Mouse (Mus musculus): ENCODE results near the gene Ssbp3.

Gene Ssbp3

DNA sequence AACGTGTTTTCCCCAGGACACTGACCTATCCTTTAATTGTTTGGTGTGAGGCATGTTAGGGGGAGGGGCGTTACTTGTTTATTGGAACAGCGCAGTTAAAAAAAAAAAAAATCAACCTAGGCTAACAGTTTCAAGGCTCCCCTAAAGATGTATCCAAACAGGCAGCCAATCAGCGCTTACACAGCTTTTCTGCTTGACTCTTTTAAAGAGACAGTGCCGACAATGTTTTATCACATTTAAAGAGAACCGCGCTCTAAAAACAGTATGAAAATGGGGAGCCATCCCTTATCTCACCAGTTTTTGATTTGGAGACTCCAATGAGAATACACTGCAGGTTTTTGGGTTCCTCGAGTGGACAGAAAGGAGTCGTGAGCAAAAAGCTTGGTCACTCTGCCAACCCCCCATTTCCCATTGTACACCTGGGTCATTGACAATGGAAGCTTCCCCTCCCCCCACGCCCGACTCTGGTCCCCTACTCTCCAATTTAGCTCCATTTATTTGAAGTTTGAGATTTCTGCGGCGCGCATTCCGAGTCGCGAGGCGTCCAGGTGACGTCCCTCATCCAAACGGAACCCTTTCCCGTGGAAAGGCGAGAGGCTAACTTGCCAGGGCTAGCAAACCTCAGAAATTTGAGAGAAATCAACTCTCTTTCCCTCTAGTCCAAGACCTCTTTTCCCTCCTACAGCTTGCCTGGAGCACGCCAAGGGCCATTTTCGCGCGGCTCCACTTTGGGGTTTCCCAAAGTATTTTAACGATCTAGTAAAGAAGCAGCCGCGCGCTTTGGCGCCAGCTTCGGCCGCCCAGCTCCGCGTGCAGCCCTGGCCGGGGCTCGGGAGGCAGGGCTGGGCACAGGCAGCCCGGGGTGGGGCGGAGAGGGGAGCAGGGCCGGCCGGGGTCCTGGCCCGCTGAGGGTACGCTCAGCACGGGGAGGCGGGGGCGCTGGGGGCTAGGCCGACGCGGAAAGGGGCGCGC lies at the start of gene Ssbp3:
TSS of gene Ssbp3 (plus strand) at position 501 of the 972 bp plus-strand sequence.
- peak; percentile 92 for DNase-seq (ENCODE audit: low read depth)

DNA sequence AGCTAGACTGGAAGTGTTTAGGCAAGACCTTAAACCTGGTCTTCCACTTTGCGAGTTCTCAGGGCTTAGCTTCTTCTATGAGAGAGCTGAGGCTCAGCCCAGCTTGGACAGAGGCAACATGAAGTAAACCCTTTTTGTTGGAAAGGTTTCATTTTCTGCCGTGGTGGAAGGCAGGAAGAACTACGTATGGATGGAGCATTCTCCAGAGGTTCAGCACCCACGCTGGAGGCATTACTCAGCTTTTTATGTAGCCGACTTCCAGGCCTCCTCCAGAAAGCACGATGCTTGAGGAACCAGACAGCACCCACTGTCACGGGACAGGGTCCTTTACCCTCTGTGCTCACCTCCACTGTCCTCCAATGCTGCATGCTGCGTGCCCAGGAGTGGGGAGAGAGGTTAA lies 48.6 kb upstream of the Ssbp3 start:
- no peak for DNase-seq (ENCODE audit: low read depth)

DNA sequence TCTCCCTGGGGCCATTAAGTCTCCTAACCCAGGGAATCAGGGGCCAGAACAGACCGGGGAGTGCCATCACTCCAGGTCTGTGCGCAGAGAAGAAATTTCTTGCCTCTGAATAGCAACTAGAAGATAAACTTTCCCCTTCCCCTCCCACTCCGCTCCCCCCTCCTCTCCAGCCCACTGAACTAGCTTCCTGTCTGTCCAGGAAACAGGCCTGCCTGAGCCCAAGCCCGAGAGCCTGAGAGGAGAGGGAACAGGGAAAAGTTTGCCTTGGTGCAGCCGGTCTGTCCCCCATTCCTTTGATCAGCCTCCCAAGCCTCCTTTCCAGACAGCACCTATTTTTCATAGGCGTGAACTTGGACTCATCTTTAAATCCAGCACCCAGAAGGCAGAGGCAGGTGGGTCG lies 48.2 kb upstream of the Ssbp3 start:
- no peak for DNase-seq (ENCODE audit: low read depth)

DNA sequence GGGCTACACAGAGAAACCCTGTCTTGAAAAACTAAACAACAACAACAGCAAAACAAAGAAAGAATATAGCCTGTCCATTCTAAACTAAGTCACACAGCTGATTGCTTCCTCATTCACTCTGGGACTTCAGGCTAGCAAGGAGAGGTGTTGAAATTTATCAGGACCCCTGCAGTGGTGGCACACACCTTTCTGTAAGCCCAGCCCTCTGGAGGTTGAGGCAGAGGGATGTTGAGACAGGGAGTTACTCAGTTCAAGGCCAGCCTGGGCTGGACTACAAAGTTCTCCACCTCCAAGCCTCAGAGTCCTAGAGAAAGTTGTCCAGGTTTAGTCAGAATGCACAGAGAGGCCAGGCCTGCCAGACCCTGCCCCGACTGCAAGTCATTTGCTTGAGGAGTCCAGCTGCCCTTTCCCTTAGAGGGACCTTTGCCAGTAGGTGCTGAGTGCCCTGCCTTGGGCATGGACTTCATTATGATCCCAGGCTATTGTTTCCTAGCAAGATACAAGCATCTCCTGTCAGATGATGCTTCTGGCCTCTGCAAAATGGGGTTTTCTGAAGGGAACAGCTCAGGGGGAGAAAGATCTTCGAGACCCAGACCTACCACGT lies 47.6 kb upstream of the Ssbp3 start:
- no peak for DNase-seq (ENCODE audit: low read depth)

DNA sequence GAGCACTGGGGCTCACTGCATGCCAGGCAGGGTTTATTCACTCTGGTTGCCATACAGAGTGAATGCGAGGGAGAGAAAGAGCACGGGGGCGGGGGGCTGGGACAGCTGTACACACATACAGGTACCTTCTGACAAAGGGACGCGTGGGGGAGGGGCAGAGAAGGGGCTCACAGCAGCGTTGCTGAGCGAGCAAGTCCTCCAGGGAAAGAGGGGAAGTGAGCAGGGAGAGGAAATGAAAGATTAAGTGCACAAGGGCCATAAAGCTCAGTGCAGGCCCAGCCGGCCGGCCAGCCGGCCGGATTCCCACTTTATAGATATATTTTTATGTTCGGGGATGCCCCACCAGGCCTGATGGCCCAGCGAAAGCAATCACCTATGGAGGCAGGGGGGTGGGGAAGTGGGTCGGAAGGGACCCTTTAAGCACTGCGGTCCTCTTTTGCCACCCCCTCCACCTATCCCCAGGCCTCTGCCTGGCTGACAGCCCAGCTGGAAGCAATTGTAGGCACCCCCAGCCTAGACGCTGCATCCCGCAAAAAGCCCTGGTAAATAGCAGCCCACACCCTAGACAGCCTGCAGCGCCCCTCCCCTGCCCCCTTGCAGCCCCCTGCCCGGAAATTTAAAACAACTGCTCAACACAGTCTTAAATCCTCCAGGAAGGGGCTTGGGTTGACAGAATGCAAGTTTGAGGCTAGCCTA lies 44.9 kb upstream of the Ssbp3 start:
- DNase-seq (ENCODE audit: low read depth) = no peak

DNA sequence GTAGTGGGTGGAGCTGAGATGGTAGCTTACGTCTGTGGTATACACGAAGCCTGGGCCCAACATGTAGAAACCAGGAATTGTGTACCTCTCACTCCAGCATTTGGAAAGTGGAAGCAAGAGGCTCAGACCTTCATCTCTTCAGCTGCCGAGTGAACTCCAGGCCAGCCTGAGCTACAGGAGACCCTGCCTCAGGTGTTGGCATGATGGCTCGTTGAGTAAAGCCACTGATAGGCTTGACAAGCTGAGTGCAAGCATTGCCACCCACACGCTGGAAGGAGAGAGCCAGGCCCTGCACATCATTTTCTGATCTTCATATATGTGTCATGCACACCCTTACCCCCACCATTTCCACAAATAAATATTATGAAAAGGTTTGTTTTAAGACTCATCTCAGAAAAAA lies 44.1 kb upstream of the Ssbp3 start:
- no peak for DNase-seq (ENCODE audit: low read depth)

DNA sequence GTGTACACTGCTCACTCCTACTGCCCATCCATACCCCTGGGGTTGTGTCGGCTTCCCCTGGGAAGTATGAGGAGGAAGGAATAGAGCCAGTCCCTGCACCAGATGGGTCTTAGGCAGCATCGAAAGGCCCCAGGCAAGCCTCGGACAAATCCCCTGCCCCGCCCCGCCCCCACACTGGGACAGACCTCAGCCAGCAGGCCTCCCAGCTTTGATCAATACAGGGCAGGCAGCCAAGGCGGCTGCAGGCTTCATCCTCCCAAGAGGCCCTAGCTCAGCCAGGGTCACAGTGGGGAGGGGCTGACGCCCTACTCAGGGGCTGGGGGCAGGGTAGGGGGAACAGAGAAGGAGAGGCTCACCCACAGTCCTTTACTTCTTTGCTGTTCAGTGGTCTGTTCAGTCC lies 43.7 kb upstream of the Ssbp3 start:
- DNase-seq (ENCODE audit: low read depth) = no peak

DNA sequence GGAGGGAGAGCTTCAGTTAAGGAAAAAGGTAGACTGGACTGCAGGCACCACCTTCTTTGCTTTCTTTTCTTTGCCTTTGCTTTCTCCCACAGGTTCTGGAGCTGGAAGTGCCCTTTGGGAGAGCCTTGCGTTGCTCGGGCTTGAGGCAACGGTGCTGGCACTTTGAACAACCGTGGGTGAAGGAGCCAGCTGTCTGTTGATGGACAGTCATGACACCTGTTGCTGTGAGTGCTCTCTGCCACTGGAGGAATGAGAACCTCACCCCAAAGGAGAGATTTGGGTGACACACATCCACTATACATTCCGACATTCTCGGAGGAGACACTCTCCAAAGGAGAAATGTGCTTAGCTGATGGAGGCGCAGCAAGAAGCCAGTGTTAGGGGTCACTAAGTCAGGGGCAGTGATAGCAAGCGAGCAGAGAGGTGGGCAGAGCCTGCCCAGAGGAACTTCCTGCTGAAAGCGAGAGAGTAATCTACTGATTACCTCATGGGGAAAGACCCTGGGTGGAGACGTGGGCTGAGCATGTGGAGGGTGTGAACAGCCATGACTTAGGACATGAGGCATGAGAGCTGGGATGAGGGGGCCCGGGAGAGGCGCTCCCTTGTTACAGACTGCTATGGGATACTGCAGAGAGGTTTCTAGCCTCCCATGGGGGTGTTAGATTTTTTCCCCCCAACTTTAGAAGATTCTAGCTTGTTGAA lies 41.6 kb upstream of the Ssbp3 start:
- peak; percentile 67 for DNase-seq (ENCODE audit: low read depth)

DNA sequence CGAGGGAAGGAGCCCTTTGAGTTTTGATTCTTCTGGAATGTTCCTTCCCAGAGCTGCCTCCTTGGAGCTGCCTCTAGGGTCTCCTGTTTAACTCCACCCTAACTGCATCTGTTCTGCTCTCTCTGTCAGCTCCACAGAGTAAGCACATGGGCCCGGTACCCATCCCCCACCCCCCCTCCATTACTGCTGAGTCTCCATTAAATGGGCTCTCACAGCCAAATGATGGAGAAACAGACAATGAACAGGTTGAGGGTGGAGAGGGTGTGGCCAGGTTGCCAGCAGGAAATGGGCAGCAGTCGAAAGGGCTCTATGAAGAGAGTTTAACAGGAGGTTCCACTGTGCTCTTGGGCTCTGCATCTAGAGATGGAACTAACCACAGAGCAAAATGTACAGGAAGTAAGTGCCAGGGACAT lies 41.0 kb upstream of the Ssbp3 start:
- peak; percentile 80 for DNase-seq (ENCODE audit: low read depth)

DNA sequence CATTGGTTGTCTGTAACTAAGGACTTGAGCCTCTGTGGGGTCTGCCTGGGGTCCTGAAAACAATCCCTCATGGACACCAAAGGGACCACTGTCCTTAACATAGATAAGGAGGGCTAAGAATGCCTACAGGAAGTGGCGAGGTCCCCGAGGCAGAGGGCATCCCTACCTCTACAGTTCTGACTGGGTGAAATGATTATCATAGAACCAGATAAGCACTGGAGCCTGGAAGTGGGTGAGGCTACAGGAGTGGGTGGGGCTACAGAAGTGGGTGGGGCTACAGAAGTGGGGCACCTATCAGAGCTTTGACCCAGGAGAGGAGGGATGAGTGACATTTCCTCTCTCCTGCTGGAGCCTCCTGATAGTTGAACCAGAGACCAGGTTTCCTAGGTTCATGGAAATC lies 39.9 kb upstream of the Ssbp3 start:
- peak; percentile 83 for DNase-seq (ENCODE audit: low read depth)

DNA sequence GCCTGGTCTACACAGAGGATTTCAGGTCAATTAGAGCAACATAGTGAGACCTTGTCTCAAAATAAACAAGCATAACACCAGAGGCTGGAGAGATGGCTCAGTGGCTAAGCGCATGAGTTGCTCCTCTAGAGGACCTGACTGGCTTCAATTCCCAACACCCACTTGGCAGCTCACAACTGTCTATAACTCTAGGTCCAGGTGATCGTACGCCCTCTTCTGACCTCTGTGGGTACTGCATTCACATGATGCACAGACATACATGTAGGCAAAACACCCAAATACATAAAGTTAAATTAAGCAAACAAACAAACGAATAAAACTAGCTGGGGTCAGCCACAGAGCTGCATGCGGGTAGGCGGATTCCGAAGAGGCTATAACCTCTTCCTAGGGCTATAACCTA lies 36.0 kb upstream of the Ssbp3 start:
- peak; percentile 49 for DNase-seq (ENCODE audit: low read depth)

DNA sequence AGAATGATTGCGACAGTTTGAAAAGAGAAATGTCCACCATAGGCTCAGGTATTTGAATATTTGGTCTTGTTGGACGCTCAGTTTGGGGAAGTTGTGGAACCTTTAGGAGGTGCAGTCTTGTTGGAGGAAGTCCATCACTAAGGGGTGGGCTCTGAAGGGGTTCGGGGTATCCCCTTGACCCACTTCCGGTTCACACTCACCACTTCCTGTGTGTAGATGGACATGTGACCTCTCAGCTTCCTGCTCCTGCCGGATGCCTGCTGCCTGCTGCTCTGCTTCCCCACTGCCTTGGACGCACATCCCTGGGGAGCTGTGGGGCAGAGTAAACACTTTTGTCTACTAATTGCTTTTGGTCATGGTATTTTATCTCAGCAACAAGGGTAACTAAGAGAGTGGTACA lies 29.4 kb upstream of the Ssbp3 start:
- peak; percentile 48 for DNase-seq (ENCODE audit: low read depth)

DNA sequence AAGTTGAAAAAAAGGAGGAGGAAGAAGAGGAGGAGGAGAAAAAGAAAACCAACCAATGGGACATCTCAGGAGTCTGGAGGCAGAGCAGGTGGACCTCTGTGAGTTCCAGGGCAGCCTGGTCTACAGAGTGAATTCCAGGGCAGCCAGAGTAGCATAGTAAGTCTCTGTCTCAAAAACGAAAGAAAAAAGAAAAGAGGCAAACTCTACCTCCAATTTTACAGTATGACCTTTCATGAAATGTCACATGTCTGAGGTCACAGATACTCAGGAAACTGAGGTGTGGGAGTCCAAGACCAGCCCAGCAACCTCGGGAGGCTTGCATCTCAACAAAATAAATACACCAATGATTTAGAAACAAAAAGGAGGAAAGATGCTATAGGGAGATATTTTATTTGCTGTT lies 27.4 kb upstream of the Ssbp3 start:
- DNase-seq (ENCODE audit: low read depth) = peak; percentile 56

DNA sequence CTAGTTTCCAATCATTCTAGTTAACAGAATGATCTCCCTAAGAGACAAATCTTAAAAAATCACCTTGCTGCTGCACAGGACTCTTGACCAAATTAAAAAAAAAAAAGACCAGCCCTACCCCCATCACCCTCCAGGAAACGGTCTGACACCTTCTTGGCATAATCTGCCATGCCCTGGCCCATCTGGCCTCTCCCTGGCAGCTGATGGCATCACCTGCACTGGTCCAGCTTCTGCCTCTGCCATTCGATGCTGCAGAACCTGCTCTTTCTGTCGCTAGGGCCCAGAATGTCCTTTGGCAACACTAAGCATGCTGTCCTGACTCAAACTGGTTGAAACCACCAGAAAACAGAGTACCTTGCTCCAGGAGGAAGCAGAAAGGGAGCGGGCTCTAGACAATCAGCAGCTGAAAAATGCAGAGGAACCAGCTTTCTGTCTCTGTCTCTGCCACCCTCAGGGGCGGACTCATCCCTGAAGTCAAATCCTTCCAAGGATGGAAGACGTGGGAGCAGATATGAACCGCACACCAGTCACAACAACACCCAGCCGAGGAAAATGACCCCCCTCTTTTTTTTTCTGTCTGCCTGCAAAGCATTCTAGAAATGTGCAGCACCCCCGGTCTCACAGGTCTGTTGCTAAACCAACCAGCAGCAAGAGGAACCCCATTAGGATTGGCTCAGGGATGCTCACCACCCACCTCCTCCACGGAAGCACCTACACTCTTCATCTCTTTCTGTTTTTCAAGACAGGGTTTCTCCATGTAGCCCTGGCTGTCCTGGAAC lies 24.0 kb upstream of the Ssbp3 start:
- DNase-seq (ENCODE audit: low read depth) = no peak

DNA sequence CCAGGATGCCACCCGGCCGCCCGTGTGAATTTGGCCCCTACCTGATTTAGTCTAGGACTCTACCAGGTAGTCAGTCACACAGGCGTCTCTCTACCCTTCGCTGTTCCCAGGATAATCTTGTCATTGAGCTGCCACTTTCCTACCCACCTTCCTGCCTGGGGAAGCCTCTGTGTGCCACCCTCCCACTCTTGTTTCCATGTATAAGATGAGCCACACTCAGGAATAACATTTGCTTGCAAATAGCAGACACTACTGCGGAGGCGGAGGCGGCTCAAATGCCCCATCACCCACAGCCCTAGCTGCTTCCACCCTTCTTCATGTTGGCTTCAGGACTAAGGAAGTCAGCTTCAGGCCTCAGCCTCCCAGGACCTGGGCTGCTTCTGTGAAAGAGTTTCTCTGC lies 14.4 kb upstream of the Ssbp3 start:
- no peak for DNase-seq (ENCODE audit: low read depth)

DNA sequence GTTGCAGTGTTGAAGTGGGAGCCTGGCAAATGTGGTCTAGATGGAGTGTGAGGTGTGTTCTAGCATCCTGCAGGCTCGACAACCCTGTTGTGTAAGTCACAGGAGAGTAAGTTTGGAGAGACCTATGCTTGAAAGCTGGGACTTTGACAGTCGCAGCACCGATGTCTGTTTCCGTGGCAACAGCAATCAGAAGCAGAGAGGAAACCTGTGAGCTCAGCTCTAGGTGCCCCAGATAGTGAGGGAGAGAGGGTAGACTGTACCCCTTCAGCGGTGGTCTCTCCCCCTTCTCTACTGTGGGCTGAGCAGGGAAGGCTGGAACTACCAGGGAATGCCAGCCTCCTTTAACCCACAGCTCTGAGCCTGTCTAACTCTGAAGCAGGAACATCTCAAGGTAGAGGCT lies 11.6 kb upstream of the Ssbp3 start:
- DNase-seq (ENCODE audit: low read depth) = no peak

DNA sequence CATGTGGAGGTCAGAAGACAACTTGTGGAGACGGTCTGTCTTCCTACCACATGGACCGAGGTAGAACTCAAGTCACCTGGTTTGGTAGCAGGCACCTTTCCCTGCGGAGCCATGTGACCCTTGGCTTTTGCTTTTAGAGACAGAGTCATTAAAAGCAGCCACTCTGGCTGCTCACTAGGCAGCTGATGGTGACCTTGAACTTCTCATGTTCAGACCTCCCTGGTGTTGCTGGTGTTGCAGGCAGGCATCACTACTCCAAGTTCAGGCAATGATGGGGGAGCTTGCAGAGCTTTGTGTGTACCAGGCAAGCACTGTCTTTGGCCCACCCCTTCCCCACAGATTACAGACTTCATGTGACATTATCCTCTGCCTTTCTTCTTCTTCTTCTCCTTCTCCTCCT lies 11.0 kb upstream of the Ssbp3 start:
- no peak for DNase-seq (ENCODE audit: low read depth)

DNA sequence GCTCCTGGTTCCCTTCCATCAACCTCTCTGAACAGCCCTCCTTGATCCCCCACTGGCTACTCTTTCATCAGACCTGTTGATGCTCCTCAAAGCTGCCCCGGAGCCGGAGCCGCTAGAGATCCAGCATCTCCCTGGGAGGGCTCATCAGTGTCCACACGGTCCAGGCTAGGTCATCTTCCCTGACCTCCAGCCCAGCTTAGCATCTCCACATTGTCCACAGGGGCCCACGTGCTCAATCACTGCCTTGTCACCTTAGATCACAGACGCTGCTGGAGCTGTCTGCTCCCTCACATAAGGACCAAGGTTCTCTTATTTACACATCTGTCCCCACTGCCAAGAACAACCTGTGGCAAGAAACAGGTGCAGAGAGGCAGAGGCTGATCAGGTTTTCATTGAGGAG lies 9.8 kb upstream of the Ssbp3 start:
- DNase-seq (ENCODE audit: low read depth) = no peak

DNA sequence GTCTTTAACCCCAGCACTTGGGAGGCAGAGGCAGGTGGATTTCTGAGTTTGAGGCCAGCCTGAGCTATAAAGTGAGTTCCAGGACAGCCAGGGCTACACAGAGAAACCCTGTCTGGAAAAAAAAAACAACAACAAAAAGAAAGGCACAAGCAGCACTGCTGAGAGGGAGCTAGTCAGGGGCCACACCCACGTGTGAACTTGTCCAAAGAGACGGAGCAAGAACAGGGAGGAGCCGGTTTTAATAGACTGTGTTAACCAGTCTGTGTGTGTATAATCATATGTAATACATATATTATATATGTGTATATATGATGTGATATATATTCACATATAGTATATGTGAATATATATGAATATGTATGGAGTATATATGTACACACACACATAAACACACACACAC lies 8.9 kb upstream of the Ssbp3 start:
- no peak for DNase-seq (ENCODE audit: low read depth)

DNA sequence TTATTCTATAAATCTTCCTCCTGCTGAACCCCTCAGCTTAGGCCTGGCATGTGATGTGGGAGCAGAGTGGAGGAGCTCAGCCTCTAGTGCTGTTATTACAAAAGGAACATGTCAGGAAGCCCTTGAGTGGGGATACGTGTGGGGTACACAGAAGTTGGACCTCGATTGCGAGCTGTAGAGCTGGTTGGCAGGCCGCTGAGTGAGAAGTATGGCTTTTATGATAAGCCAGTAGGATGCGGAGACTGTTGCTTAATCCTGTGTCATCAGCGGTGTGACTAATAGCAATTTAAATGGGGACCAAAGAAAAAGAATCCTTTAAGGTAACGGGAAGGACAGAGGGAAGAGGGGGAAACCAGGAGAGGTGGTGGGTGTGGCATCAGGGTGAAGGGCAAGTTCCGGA lies 8.3 kb upstream of the Ssbp3 start:
- no peak for DNase-seq (ENCODE audit: low read depth)

DNA sequence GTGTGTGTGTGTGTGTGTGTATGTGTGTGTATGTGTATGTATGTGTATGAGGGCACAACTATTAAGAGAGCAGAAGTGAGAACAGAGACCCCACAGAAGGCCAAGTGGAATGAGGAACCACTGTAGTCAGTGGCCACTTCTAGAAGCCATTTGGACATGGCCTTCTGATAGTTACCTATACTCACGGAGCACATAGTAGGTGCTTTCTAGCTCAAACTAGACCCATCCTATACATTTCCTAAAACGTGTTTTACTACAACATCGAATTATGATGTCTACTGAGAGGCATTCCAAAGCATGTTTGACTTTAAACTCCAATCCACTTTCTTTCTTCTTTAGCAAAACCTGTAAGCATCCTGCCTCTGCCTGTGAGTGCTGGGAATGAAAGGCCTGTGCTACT lies 4.6 kb upstream of the Ssbp3 start:
- no peak for DNase-seq (ENCODE audit: low read depth)

All from induced T-regulatory cell, adult 2 months (primary cell).